Mouse (Mus musculus): ENCODE results near the gene Cog5. TPM values are rescaled to one million over a fixed set of nuclear protein-coding genes. Genes with fewer than 3 reads are reported as not detected.
A peak's percentile ranks its signal among the peaks of the same experiment; 100 is the strongest.
"Not testable (repeated sequence)": the region's sequence is repeated elsewhere in the genome, so short reads cannot be mapped to it uniquely, and the experiment has no call there.

The Cog5 gene
- 29.7 and 30.2 TPM in 2 replicates for polyA plus RNA-seq (2015; fragmentation: Nextera tagmentation; extraction: Ambion mirVana)

GRCm38 (mm10) chr12:31654197-31654964 lies at the start of gene Cog5, which contains the start of gene Dus4l:
Gene Cog5 (plus strand): TSS chr12:31654869.
Gene Dus4l (minus strand): TSS chr12:31654826.
- Histone ChIP-seq H3K9ac (peak within 1 kb of the TSS; percentile 68), H3K4me1 (peaks cover 3% of the 10 kb centered on the region; the same call in 1 of the 2 replicates), H3K27me3 (replicated peaks) (no peaks in the 10 kb centered on the region), H3K36me3 (no peaks in the 10 kb centered on the region), H3K4me3 (replicated peaks) (peak within 1 kb of the TSS; percentile 81), H3K4me2 (peak within 1 kb of the TSS; percentile 73), H3K9me3 (no peaks in the 10 kb centered on the region), H3K27ac (peak within 1 kb of the TSS; percentile 91)
- under 1% methylated on average over 47 of the region's 47 CpGs for WGBS
- ATAC-seq (ENCODE audit: insufficient read depth, low FRiP score, low read depth), result peak; percentile 96

- H3K27ac ChIP-seq, result no peak overlapping the region
- H3K4me2 ChIP-seq, result no peak overlapping the region
- no peaks in the 10 kb centered on the region for H3K27me3 ChIP-seq (replicated peaks)
- WGBS, result 69% methylated on average over 3 of the region's 3 CpGs
- no peak overlapping the region for H3K9ac ChIP-seq
- no peak for ATAC-seq (ENCODE audit: insufficient read depth, low FRiP score, low read depth)
- no peaks in the 10 kb centered on the region for H3K9me3 ChIP-seq
- H3K4me1 ChIP-seq, result no peaks in the 10 kb centered on the region
- no peak overlapping the region for H3K4me3 ChIP-seq (replicated peaks)
- H3K36me3 ChIP-seq, result no peaks in the 10 kb centered on the region
Observed at GRCm38 (mm10) chr12:31604894-31605293, 49.8 kb upstream of the Cog5 start.

DNA sequence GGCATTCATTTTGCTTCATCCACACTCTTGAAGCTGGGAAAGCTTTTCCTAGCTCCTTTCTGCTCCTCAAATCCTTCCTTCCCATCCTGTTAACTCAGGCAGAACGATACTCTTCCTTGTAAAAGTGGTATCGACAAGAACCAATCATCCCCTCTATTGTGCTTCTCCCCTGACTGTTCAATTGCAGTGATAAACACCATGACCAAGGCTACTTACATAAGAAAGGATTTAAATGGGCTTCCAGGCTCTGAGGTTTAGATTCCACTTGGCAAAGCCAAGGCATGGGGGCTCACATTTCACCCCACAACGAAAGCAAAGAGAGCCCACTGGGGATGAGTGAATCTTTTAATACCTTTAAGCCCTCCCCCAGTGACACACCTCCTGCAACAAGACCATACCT lies 46.5 kb upstream of the Cog5 start:
- H3K27me3 ChIP-seq (replicated peaks), result no peaks in the 10 kb centered on the region
- no peak overlapping the region for H3K4me3 ChIP-seq (replicated peaks)
- WGBS, result 54% methylated on average over 3 of the region's 3 CpGs
- no peak overlapping the region for H3K27ac ChIP-seq
- no peaks in the 10 kb centered on the region for H3K4me1 ChIP-seq
- no peaks in the 10 kb centered on the region for H3K36me3 ChIP-seq
- ATAC-seq (ENCODE audit: insufficient read depth, low FRiP score, low read depth), result no peak
- no peak overlapping the region for H3K4me2 ChIP-seq
- H3K9me3 ChIP-seq, result no peaks in the 10 kb centered on the region
- no peak overlapping the region for H3K9ac ChIP-seq

DNA sequence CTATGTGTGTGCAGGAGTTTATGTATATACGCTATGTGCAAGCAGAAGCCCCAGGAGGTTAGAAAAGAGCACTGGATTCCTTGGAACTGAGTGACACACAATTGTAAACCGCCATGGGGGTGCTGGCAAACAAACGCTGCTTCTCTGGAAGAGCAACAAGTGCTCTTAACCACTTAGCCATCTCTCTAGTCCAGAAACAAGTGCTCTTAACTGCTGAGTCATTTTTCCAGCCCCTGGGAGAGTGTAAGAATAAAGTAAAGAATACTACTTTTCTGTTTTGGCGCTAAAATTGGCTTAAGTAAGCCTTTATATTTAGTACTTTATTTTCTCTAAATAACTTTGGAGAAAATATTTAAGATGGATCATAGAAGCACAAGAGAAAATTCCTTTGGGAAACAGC lies 41.3 kb upstream of the Cog5 start:
- 67% methylated on average over 4 of the region's 4 CpGs for WGBS
- no peaks in the 10 kb centered on the region for H3K4me1 ChIP-seq

DNA sequence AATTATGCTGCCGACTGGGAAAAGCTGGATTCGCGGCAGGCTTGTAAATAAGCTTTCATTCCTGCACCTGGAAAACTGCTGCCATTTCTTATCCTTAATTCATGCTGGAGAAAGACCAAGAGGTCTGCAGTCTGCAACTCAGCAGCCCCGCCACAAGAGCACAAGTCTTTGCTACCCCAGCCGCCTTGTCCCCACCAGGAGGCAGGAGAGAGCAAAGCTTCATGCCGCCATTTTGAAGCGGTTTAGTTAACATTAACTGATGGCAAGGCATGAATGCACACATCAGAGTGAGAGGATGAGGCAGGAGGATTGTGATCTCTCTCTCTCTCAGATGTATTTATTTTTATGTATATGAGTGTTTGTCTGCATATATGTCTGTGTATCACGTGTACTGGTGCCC lies 34.6 kb upstream of the Cog5 start:
- Histone ChIP-seq H3K9me3 (no peaks in the 10 kb centered on the region), H3K36me3 (no peaks in the 10 kb centered on the region), H3K27ac (0 out of 2 replicates have a peak overlapping the region, but pooled peaks have one; percentile 23), H3K4me3 (replicated peaks) (no peak overlapping the region), H3K27me3 (replicated peaks) (no peaks in the 10 kb centered on the region), H3K9ac (no peak overlapping the region), H3K4me2 (no peak overlapping the region), H3K4me1 (no peaks in the 10 kb centered on the region)
- WGBS, result 70% methylated on average over 8 of the region's 8 CpGs
- no peak for ATAC-seq (ENCODE audit: insufficient read depth, low FRiP score, low read depth)

More for the DNA sequence above, 41.3 kb upstream of the Cog5 start:
- Histone ChIP-seq H3K4me2 (no peak overlapping the region), H3K9me3 (no peaks in the 10 kb centered on the region), H3K36me3 (no peaks in the 10 kb centered on the region), H3K27ac (no peak overlapping the region), H3K4me3 (replicated peaks) (no peak overlapping the region), H3K9ac (no peak overlapping the region), H3K27me3 (replicated peaks) (no peaks in the 10 kb centered on the region)
- ATAC-seq (ENCODE audit: insufficient read depth, low FRiP score, low read depth), result no peak

DNA sequence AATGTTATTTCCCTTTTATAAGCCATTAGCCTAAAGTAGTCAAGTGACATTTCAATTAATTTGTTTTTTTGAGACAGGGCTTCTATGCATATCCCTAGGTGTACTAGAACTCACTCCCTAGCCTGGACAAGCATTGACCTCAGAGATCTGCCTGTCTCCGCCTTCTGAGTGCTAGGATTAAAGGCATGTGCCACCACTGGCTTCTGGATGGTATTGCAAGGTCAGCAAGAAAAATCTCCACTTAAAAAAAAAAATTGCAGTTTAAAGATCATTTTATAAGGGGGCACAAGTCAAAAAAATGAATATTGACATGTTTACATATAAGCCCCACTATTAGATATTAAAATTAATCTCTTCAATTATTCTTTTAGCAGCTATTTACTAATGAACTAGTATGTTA lies 29.7 kb upstream of the Cog5 start:
- Histone ChIP-seq H3K27ac (no peak overlapping the region), H3K9ac (no peak overlapping the region), H3K4me2 (no peak overlapping the region), H3K4me1 (no peaks in the 10 kb centered on the region), H3K9me3 (no peaks in the 10 kb centered on the region), H3K27me3 (replicated peaks) (no peaks in the 10 kb centered on the region), H3K4me3 (replicated peaks) (no peak overlapping the region), H3K36me3 (0 out of 2 replicates have a peak, but pooled peaks cover 5% of the 10 kb centered on the region)
- no peak for ATAC-seq (ENCODE audit: insufficient read depth, low FRiP score, low read depth)
- WGBS, result 93% methylated on average over 1 of the region's 1 CpGs

DNA sequence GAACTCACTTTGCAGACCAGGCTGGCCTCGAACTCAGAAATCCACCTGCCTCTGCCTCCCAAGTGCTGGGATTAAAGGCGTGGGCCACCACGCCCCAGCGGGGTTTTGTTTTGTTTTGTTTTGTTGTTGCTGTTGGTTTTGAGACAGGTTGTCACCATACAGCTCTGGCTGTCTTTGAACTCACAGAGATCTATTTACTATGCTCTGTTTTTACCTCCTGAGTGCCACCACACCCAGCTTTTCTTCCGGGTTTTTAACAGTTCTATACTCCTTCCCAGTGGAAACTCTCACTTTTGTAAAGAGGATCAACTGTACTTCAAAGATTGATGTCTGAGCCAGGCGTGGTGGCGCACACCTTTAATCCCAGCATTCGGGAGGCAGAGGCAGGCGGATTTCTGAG lies 26.3 kb upstream of the Cog5 start:
- H3K4me2 ChIP-seq; H3K27ac ChIP-seq; H3K4me1 ChIP-seq; H3K36me3 ChIP-seq; H3K9ac ChIP-seq; ATAC-seq (ENCODE audit: insufficient read depth, low FRiP score, low read depth); H3K27me3 ChIP-seq (replicated peaks); H3K4me3 ChIP-seq (replicated peaks); H3K9me3 ChIP-seq: not testable (repeated sequence)
- WGBS, result 93% methylated on average over 9 of the region's 9 CpGs

- Histone ChIP-seq H3K36me3 (no peaks in the 10 kb centered on the region), H3K9me3 (no peaks in the 10 kb centered on the region), H3K4me2 (peak overlapping the region; percentile 86), H3K9ac (peak overlapping the region; percentile 77; the same call in 1 of the 2 replicates), H3K4me1 (peaks cover 2% of the 10 kb centered on the region; the same call in 1 of the 2 replicates), H3K4me3 (replicated peaks) (peak overlapping the region; percentile 62), H3K27me3 (replicated peaks) (no peaks in the 10 kb centered on the region), H3K27ac (no peak overlapping the region)
- WGBS, result 6% methylated on average over 13 of the region's 13 CpGs
- ATAC-seq (ENCODE audit: insufficient read depth, low FRiP score, low read depth), result peak; percentile 36; the same call in 1 of the 2 replicates
Observed at GRCm38 (mm10) chr12:31633970-31634342, 20.7 kb upstream of the Cog5 start.

DNA sequence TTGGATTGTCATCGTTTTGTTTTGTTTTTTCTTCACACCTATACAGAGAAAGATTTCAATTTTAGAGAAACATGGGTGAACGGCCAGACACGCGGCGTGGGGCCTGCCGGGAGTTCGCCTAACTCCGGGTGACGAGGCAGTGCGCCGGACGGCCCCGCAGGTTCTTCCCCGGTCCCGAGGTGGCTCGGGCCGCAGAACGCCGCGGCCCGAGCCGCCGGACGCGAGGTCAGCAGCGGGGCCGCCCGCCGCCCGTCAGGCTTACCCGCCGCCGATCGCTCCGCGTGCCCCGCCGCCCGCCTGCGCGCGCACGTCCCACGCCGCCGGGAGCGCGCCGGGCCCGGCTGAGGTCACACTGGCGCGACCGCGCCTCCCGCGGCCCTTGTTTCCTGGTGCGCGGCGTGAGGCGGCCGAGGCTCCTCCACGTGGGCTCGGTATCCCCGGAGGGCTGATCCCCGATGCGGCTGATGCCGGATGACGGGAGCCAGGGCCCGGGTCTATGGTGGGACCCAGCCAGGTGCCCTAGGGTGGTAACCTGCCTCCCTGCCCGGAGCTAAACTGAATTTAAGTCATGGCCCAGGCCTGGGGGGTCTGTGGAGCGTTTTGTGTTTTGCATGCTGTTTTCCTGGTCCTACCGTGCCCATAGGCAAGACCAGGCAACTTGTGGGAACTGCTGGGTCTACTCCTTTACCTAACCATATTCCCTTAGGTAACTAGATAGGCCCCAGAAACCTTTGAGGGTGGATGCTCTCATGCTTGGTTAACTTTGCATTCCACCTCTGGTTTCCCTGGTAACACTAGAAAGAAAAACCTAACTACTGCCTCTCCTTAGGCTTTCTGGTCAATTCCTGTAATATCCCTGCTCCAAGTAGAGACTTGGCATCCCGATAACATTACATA lies 20.1 kb upstream of the Cog5 start, which contains the start of gene Bcap29:
TSS of gene Bcap29 (minus strand) at position 316 of the 897 bp plus-strand sequence.
- no peaks in the 10 kb centered on the region for H3K9me3 ChIP-seq
- peak; percentile 88 for ATAC-seq (ENCODE audit: insufficient read depth, low FRiP score, low read depth)
- H3K4me1 ChIP-seq, result peaks cover 2% of the 10 kb centered on the region; the same call in 1 of the 2 replicates
- peak within 1 kb of the TSS; percentile 62 for H3K4me3 ChIP-seq (replicated peaks)
- peak within 1 kb of the TSS; percentile 86 for H3K4me2 ChIP-seq
- WGBS, result 2% methylated on average over 62 of the region's 73 CpGs
- H3K9ac ChIP-seq, result peak within 1 kb of the TSS; percentile 77; the same call in 1 of the 2 replicates
- no peaks in the 10 kb centered on the region for H3K27me3 ChIP-seq (replicated peaks)
- no peaks in the 10 kb centered on the region for H3K36me3 ChIP-seq
- H3K27ac ChIP-seq, result peak within 1 kb of the TSS; percentile 44; the same call in 1 of the 2 replicates

DNA sequence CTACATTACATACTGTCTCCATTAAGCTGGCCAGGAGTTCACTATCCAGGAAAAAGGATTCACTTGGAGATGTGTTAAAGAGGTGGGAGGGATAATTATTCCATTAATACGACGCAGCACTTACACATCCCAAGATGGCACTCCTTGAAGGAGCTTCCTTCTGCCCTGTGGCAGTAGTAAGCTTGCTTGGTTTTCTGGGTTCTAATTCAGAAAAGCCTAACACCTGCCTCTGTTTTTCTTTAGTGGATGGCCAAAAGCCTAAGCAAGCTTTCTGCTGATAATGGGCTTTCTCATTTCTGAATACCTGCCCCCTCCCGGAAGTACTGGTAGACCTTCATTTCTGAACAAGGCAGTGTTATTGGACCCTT lies 19.4 kb upstream of the Cog5 start:
- ATAC-seq (ENCODE audit: insufficient read depth, low FRiP score, low read depth), result no peak
- Histone ChIP-seq H3K27me3 (replicated peaks) (no peaks in the 10 kb centered on the region), H3K4me3 (replicated peaks) (no peak overlapping the region), H3K36me3 (no peaks in the 10 kb centered on the region), H3K9me3 (no peaks in the 10 kb centered on the region), H3K9ac (no peak overlapping the region), H3K4me1 (peaks cover 2% of the 10 kb centered on the region; the same call in 1 of the 2 replicates), H3K27ac (no peak overlapping the region), H3K4me2 (no peak overlapping the region)
- 89% methylated on average over 3 of the region's 3 CpGs for WGBS

- Histone ChIP-seq H3K4me3 (replicated peaks) (no peak overlapping the region), H3K27me3 (replicated peaks) (no peaks in the 10 kb centered on the region), H3K36me3 (no peaks in the 10 kb centered on the region), H3K4me2 (peak overlapping the region; percentile 55), H3K9me3 (no peaks in the 10 kb centered on the region), H3K4me1 (peaks cover 3% of the 10 kb centered on the region; the same call in 1 of the 2 replicates), H3K9ac (no peak overlapping the region), H3K27ac (no peak overlapping the region)
- no peak for ATAC-seq (ENCODE audit: insufficient read depth, low FRiP score, low read depth)
- 73% methylated on average over 5 of the region's 5 CpGs for WGBS
Observed at GRCm38 (mm10) chr12:31653611-31654010, 1.1 kb upstream of the Cog5 start.

Data from stomach, embryonic 15.5 days (tissue).